Mouse (Mus musculus): Measurements from ENCODE around the gene Anks1. TPM values are rescaled to one million over a fixed set of nuclear protein-coding genes. Genes with fewer than 3 reads are reported as not detected.

The Anks1 gene
- total and polyA plus RNA-seq, 3 experiments: 6.6 to 13.3 (median 9.6) TPM

GRCm38 (mm10) chr17:27925054-27925453 is 15.9 kb downstream of the Anks1 start:
- ATAC-seq (ENCODE audit: extremely low read depth, insufficient number of reproducible peaks, low FRiP score, poor library complexity, severe bottlenecking) (no peak), DNase-seq (ENCODE audit: low spot score) (no peak)
- H3K4me3 ChIP-seq (ENCODE audit: low read depth, low read length): no peak overlapping the region
- H3K36me3 ChIP-seq (replicated peaks): peaks cover 44% of the 10 kb centered on the region
- H3K27me3 ChIP-seq (ENCODE audit: insufficient read depth, low read length): no peaks in the 10 kb centered on the region
- no peaks in the 10 kb centered on the region for H3K9me3 ChIP-seq (replicated peaks)
- TF ChIP-seq CTCF (IDR thresholded peaks at IDR 0.05; ENCODE audit: low read depth, low read length): no peak
- TF ChIP-seq TAL1 (conservative IDR thresholded peaks at IDR 0.05; ENCODE audit: low read depth, low read length): no peak
- no peak for TF ChIP-seq GATA1 (IDR thresholded peaks at IDR 0.05; ENCODE audit: borderline replicate concordance, low read length)
- H3K4me1 ChIP-seq (ENCODE audit: insufficient read depth, low read depth, low read length): no peaks in the 10 kb centered on the region

- Histone ChIP-seq H3K36me3 (replicated peaks) (peaks cover 41% of the 10 kb centered on the region), H3K4me1 (ENCODE audit: insufficient read depth, low read depth, low read length) (no peaks in the 10 kb centered on the region), H3K9me3 (replicated peaks) (no peaks in the 10 kb centered on the region), H3K27me3 (ENCODE audit: insufficient read depth, low read length) (no peaks in the 10 kb centered on the region), H3K4me3 (ENCODE audit: low read depth, low read length) (no peak overlapping the region)
- DNase-seq (ENCODE audit: low spot score) (no peak), ATAC-seq (ENCODE audit: extremely low read depth, insufficient number of reproducible peaks, low FRiP score, poor library complexity, severe bottlenecking) (no peak)
- TF ChIP-seq CTCF (IDR thresholded peaks at IDR 0.05; ENCODE audit: low read depth, low read length) (no peak), GATA2 (IDR thresholded peaks at IDR 0.05; ENCODE audit: borderline replicate concordance, low read depth, low read length) (no peak), TAL1 (conservative IDR thresholded peaks at IDR 0.05; ENCODE audit: low read depth, low read length) (no peak)
Observed at GRCm38 (mm10) chr17:27925504-27925903, 16.4 kb downstream of the Anks1 start.

GRCm38 (mm10) chr17:27930291-27930690 is 21.2 kb downstream of the Anks1 start:
- Histone ChIP-seq H3K36me3 (replicated peaks) (peaks cover 19% of the 10 kb centered on the region), H3K27me3 (ENCODE audit: insufficient read depth, low read length) (no peaks in the 10 kb centered on the region), H3K4me1 (ENCODE audit: insufficient read depth, low read depth, low read length) (no peaks in the 10 kb centered on the region), H3K4me3 (ENCODE audit: low read depth, low read length) (no peak overlapping the region), H3K9me3 (replicated peaks) (no peaks in the 10 kb centered on the region)
- no peak for ATAC-seq (ENCODE audit: extremely low read depth, insufficient number of reproducible peaks, low FRiP score, poor library complexity, severe bottlenecking)
- TF ChIP-seq GATA1 (IDR thresholded peaks at IDR 0.05; ENCODE audit: borderline replicate concordance, low read length) (no peak), CTCF (IDR thresholded peaks at IDR 0.05; ENCODE audit: low read depth, low read length) (no peak), TAL1 (conservative IDR thresholded peaks at IDR 0.05; ENCODE audit: low read depth, low read length) (no peak), POLR2AphosphoS5 (IDR thresholded peaks at IDR 0.05; ENCODE audit: insufficient replicate concordance, low read depth, low read length) (no peak)
- DNase-seq (ENCODE audit: low spot score): no peak

GRCm38 (mm10) chr17:27931826-27932225 is 22.7 kb downstream of the Anks1 start:
- ATAC-seq (ENCODE audit: extremely low read depth, insufficient number of reproducible peaks, low FRiP score, poor library complexity, severe bottlenecking) (no peak), DNase-seq (ENCODE audit: low spot score) (no peak)
- Histone ChIP-seq H3K4me1 (ENCODE audit: insufficient read depth, low read depth, low read length) (no peaks in the 10 kb centered on the region), H3K4me3 (ENCODE audit: low read depth, low read length) (no peak overlapping the region), H3K36me3 (replicated peaks) (peaks cover 23% of the 10 kb centered on the region), H3K9me3 (replicated peaks) (no peaks in the 10 kb centered on the region), H3K27me3 (ENCODE audit: insufficient read depth, low read length) (no peaks in the 10 kb centered on the region)
- TF ChIP-seq GATA2 (IDR thresholded peaks at IDR 0.05; ENCODE audit: borderline replicate concordance, low read depth, low read length) (no peak), GATA1 (IDR thresholded peaks at IDR 0.05; ENCODE audit: borderline replicate concordance, low read length) (no peak), POLR2AphosphoS5 (IDR thresholded peaks at IDR 0.05; ENCODE audit: insufficient replicate concordance, low read depth, low read length) (no peak), CTCF (IDR thresholded peaks at IDR 0.05; ENCODE audit: low read depth, low read length) (no peak), TAL1 (conservative IDR thresholded peaks at IDR 0.05; ENCODE audit: low read depth, low read length) (no peak)

GRCm38 (mm10) chr17:27934136-27934910 is 25.2 kb downstream of the Anks1 start:
- DNase-seq (ENCODE audit: low spot score) (no peak), ATAC-seq (ENCODE audit: extremely low read depth, insufficient number of reproducible peaks, low FRiP score, poor library complexity, severe bottlenecking) (no peak)
- Histone ChIP-seq H3K9me3 (replicated peaks) (no peaks in the 10 kb centered on the region), H3K36me3 (replicated peaks) (peaks cover 24% of the 10 kb centered on the region), H3K27me3 (ENCODE audit: insufficient read depth, low read length) (no peaks in the 10 kb centered on the region), H3K4me1 (ENCODE audit: insufficient read depth, low read depth, low read length) (0 out of 2 replicates have a peak, but pooled peaks cover 4% of the 10 kb centered on the region), H3K4me3 (ENCODE audit: low read depth, low read length) (no peak overlapping the region)
- TF ChIP-seq CTCF (IDR thresholded peaks at IDR 0.05; ENCODE audit: low read depth, low read length): no peak
- no peak for TF ChIP-seq POLR2AphosphoS5 (IDR thresholded peaks at IDR 0.05; ENCODE audit: insufficient replicate concordance, low read depth, low read length)
- no peak for TF ChIP-seq GATA2 (IDR thresholded peaks at IDR 0.05; ENCODE audit: borderline replicate concordance, low read depth, low read length)
- no peak for TF ChIP-seq TAL1 (conservative IDR thresholded peaks at IDR 0.05; ENCODE audit: low read depth, low read length)
- TF ChIP-seq GATA1 (IDR thresholded peaks at IDR 0.05; ENCODE audit: borderline replicate concordance, low read length): no peak

- no peaks in the 10 kb centered on the region for H3K9me3 ChIP-seq (replicated peaks)
- TF ChIP-seq TAL1 (conservative IDR thresholded peaks at IDR 0.05; ENCODE audit: low read depth, low read length) (no peak), POLR2AphosphoS5 (IDR thresholded peaks at IDR 0.05; ENCODE audit: insufficient replicate concordance, low read depth, low read length) (no peak), GATA2 (IDR thresholded peaks at IDR 0.05; ENCODE audit: borderline replicate concordance, low read depth, low read length) (no peak), CTCF (IDR thresholded peaks at IDR 0.05; ENCODE audit: low read depth, low read length) (no peak), GATA1 (IDR thresholded peaks at IDR 0.05; ENCODE audit: borderline replicate concordance, low read length) (no peak)
- H3K4me1 ChIP-seq (ENCODE audit: insufficient read depth, low read depth, low read length): 0 out of 2 replicates have a peak, but pooled peaks cover 4% of the 10 kb centered on the region
- ATAC-seq (ENCODE audit: extremely low read depth, insufficient number of reproducible peaks, low FRiP score, poor library complexity, severe bottlenecking) (no peak), DNase-seq (ENCODE audit: low spot score) (no peak)
- peaks cover 21% of the 10 kb centered on the region for H3K36me3 ChIP-seq (replicated peaks)
- no peaks in the 10 kb centered on the region for H3K27me3 ChIP-seq (ENCODE audit: insufficient read depth, low read length)
- H3K4me3 ChIP-seq (ENCODE audit: low read depth, low read length): no peak overlapping the region
Observed at GRCm38 (mm10) chr17:27935091-27935490, 26.0 kb downstream of the Anks1 start.
